Mouse (Mus musculus) spleen, postnatal 0 days (tissue): Measurements from ENCODE around the gene Lamtor3. TPM values are rescaled to one million over a fixed set of nuclear protein-coding genes. Genes with fewer than 3 reads are reported as not detected.

ENCODE experiments used
- polyA plus RNA-seq: library from polyadenylated mRNA; unstranded; fragments of >200 nt; fragmentation: Nextera tagmentation; extraction: Ambion mirVana; gene quantifications from 2 replicates; pipeline ENCODE4 v1.2.1, GENCODE M21; 2015

The Lamtor3 gene
- 69.5 and 76.4 TPM in 2 replicates for polyA plus RNA-seq

GRCm38 (mm10) chr3:137918172-137918931 is at the start of gene Lamtor3:
Lamtor3 (plus strand) TSS chr3:137918506.

Other genes starting within 250 kb of the Lamtor3 start
- gene Gm21962, start 247.0 kb upstream of the Lamtor3 start, polyA plus RNA-seq = not detected in 2 replicates
- 1,639 and 1,838 TPM in 2 replicates for gene H2afz, start 54.0 kb upstream of the Lamtor3 start, polyA plus RNA-seq
- gene Dnajb14, start 50.8 kb upstream of the Lamtor3 start, polyA plus RNA-seq = 6.1 and 7.4 TPM in 2 replicates
- gene Dapp1, start 63.0 kb downstream of the Lamtor3 start, polyA plus RNA-seq = 24.1 and 28.9 TPM in 2 replicates
- 0.28 and 0.36 TPM in 2 replicates for gene 1110002E22Rik, start 146.5 kb downstream of the Lamtor3 start, polyA plus RNA-seq
- gene Gm5105, start 148.9 kb downstream of the Lamtor3 start, polyA plus RNA-seq = 0.07 and 0.24 TPM in 2 replicates
- 6.3 and 7.0 TPM in 2 replicates for gene Trmt10a, start 224.9 kb downstream of the Lamtor3 start, polyA plus RNA-seq
- 5.7 and 5.9 TPM in 2 replicates for gene Mttp, start 226.5 kb downstream of the Lamtor3 start, polyA plus RNA-seq